Mouse (Mus musculus): ENCODE data around the gene 1600014C23Rik. TPM values are rescaled to one million over a fixed set of nuclear protein-coding genes. Genes with fewer than 3 reads are reported as not detected.

Gene 1600014C23Rik
- polyA plus RNA-seq, 1 experiment from 2014 or later = not detected

- peaks cover 59% of the 10 kb centered on the region for H3K4me1 ChIP-seq
- H3K4me3 ChIP-seq = no peak overlapping the region
- H3K36me3 ChIP-seq = peaks cover 37% of the 10 kb centered on the region
- H3K9ac ChIP-seq = no peak overlapping the region
- H3K4me2 ChIP-seq = no peak overlapping the region
- no peak overlapping the region for H3K27ac ChIP-seq
- WGBS (ENCODE audit: insufficient replicate concordance) = 91% methylated on average over 9 of the region's 9 CpGs
- no peaks in the 10 kb centered on the region for H3K9me3 ChIP-seq (replicated peaks)
- H3K27me3 ChIP-seq (replicated peaks) = no peaks in the 10 kb centered on the region
- no peak for ATAC-seq
These were observed 36.7 kb downstream of the 1600014C23Rik start for GRCm38 (mm10) chr17:45696981-45697380.

- Histone ChIP-seq H3K27ac (peak overlapping the region; percentile 82), H3K27me3 (replicated peaks) (no peaks in the 10 kb centered on the region), H3K4me3 (peak overlapping the region; percentile 26; the same call in 1 of the 2 replicates), H3K9me3 (replicated peaks) (no peaks in the 10 kb centered on the region), H3K4me1 (peaks cover 58% of the 10 kb centered on the region), H3K36me3 (peaks cover 37% of the 10 kb centered on the region), H3K9ac (peak overlapping the region; percentile 56), H3K4me2 (peak overlapping the region; percentile 60)
- 47% methylated on average over 23 of the region's 23 CpGs for WGBS (ENCODE audit: insufficient replicate concordance)
- ATAC-seq = peak; percentile 75
These were observed 38.2 kb downstream of the 1600014C23Rik start for GRCm38 (mm10) chr17:45695227-45696120.

- H3K9ac ChIP-seq = no peak overlapping the region
- no peak for ATAC-seq
- H3K27ac ChIP-seq = peak overlapping the region; percentile 1
- H3K9me3 ChIP-seq (replicated peaks) = no peaks in the 10 kb centered on the region
- WGBS (ENCODE audit: insufficient replicate concordance) = 69% methylated on average over 18 of the region's 18 CpGs
- peaks cover 54% of the 10 kb centered on the region for H3K4me1 ChIP-seq
- H3K27me3 ChIP-seq (replicated peaks) = no peaks in the 10 kb centered on the region
- H3K4me2 ChIP-seq = no peak overlapping the region
- H3K4me3 ChIP-seq = no peak overlapping the region
- peaks cover 34% of the 10 kb centered on the region for H3K36me3 ChIP-seq
These were observed 39.7 kb downstream of the 1600014C23Rik start for GRCm38 (mm10) chr17:45693812-45694565.

- no peak overlapping the region for H3K4me2 ChIP-seq
- 77% methylated on average over 5 of the region's 5 CpGs for WGBS (ENCODE audit: insufficient replicate concordance)
- no peak overlapping the region for H3K27ac ChIP-seq
- ATAC-seq = no peak
- H3K36me3 ChIP-seq = peaks cover 21% of the 10 kb centered on the region
- H3K9ac ChIP-seq = no peak overlapping the region
- H3K4me3 ChIP-seq = no peak overlapping the region
- H3K9me3 ChIP-seq (replicated peaks) = no peaks in the 10 kb centered on the region
- H3K27me3 ChIP-seq (replicated peaks) = no peaks in the 10 kb centered on the region
- H3K4me1 ChIP-seq = peaks cover 70% of the 10 kb centered on the region
These were observed 41.5 kb downstream of the 1600014C23Rik start for GRCm38 (mm10) chr17:45692159-45692558.

- 71% methylated on average over 4 of the region's 4 CpGs for WGBS (ENCODE audit: insufficient replicate concordance)
- Histone ChIP-seq H3K4me2 (no peak overlapping the region), H3K4me3 (no peak overlapping the region), H3K4me1 (peaks cover 72% of the 10 kb centered on the region), H3K27ac (no peak overlapping the region), H3K27me3 (replicated peaks) (0 out of 2 replicates have a peak, but pooled peaks cover 2% of the 10 kb centered on the region), H3K9me3 (replicated peaks) (no peaks in the 10 kb centered on the region), H3K36me3 (peaks cover 7% of the 10 kb centered on the region; the same call in 1 of the 2 replicates), H3K9ac (no peak overlapping the region)
- ATAC-seq = no peak
These were observed 43.6 kb downstream of the 1600014C23Rik start for GRCm38 (mm10) chr17:45690044-45690443.

- Histone ChIP-seq H3K36me3 (peaks cover 7% of the 10 kb centered on the region; the same call in 1 of the 2 replicates), H3K9me3 (replicated peaks) (no peaks in the 10 kb centered on the region), H3K4me3 (no peak overlapping the region), H3K27me3 (replicated peaks) (0 out of 2 replicates have a peak, but pooled peaks cover 7% of the 10 kb centered on the region), H3K4me2 (no peak overlapping the region), H3K9ac (no peak overlapping the region), H3K27ac (no peak overlapping the region), H3K4me1 (peaks cover 71% of the 10 kb centered on the region)
- no peak for ATAC-seq
- 78% methylated on average over 9 of the region's 9 CpGs for WGBS (ENCODE audit: insufficient replicate concordance)
These were observed 44.5 kb downstream of the 1600014C23Rik start for GRCm38 (mm10) chr17:45689120-45689519.

GRCm38 (mm10) chr17:45686716-45687115, 46.9 kb downstream of the 1600014C23Rik start, which contains the start of gene Tmem63b:
TSS of gene Tmem63b (minus strand) at chr17:45686905.
- Histone ChIP-seq H3K4me2 (peak within 1 kb of the TSS; percentile 93), H3K27ac (peak within 1 kb of the TSS; percentile 86), H3K9ac (peak within 1 kb of the TSS; percentile 93), H3K36me3 (peaks cover 7% of the 10 kb centered on the region; the same call in 1 of the 2 replicates), H3K4me3 (peak within 1 kb of the TSS; percentile 84), H3K27me3 (replicated peaks) (0 out of 2 replicates have a peak, but pooled peaks cover 7% of the 10 kb centered on the region), H3K4me1 (peaks cover 47% of the 10 kb centered on the region), H3K9me3 (replicated peaks) (no peaks in the 10 kb centered on the region)
- WGBS (ENCODE audit: insufficient replicate concordance) = 10% methylated on average over 12 of the region's 12 CpGs
- peak; percentile 21 for ATAC-seq

GRCm38 (mm10) chr17:45686093-45686619, 47.5 kb downstream of the 1600014C23Rik start, which contains the start of gene Mrpl14:
TSS of gene Mrpl14 (plus strand) at chr17:45686322.
- Histone ChIP-seq H3K9me3 (replicated peaks) (no peaks in the 10 kb centered on the region), H3K4me1 (peaks cover 42% of the 10 kb centered on the region), H3K9ac (peak within 1 kb of the TSS; percentile 93), H3K4me2 (peak within 1 kb of the TSS; percentile 93), H3K27ac (peak within 1 kb of the TSS; percentile 86), H3K4me3 (peak within 1 kb of the TSS; percentile 84), H3K27me3 (replicated peaks) (0 out of 2 replicates have a peak, but pooled peaks cover 7% of the 10 kb centered on the region), H3K36me3 (peaks cover 7% of the 10 kb centered on the region; the same call in 1 of the 2 replicates)
- ATAC-seq = peak; percentile 87
- WGBS (ENCODE audit: insufficient replicate concordance) = 1% methylated on average over 37 of the region's 50 CpGs

GRCm38 (mm10) chr17:45685171-45686092, 48.2 kb downstream of the 1600014C23Rik start:
- peak overlapping the region; percentile 84 for H3K4me3 ChIP-seq
- H3K9ac ChIP-seq = peak overlapping the region; percentile 93
- H3K9me3 ChIP-seq (replicated peaks) = no peaks in the 10 kb centered on the region
- peaks cover 7% of the 10 kb centered on the region; the same call in 1 of the 2 replicates for H3K36me3 ChIP-seq
- H3K27ac ChIP-seq = peak overlapping the region; percentile 75
- 0 out of 2 replicates have a peak, but pooled peaks cover 7% of the 10 kb centered on the region for H3K27me3 ChIP-seq (replicated peaks)
- peak; percentile 50 for ATAC-seq
- under 1% methylated on average over 58 of the region's 58 CpGs for WGBS (ENCODE audit: insufficient replicate concordance)
- peaks cover 48% of the 10 kb centered on the region for H3K4me1 ChIP-seq
- H3K4me2 ChIP-seq = peak overlapping the region; percentile 93

GRCm38 (mm10) chr17:45684667-45685131, 48.9 kb downstream of the 1600014C23Rik start:
- 0 out of 2 replicates have a peak, but pooled peaks have one; percentile 7 for ATAC-seq
- Histone ChIP-seq H3K4me2 (peak overlapping the region; percentile 93), H3K4me3 (peak overlapping the region; percentile 84), H3K4me1 (peaks cover 48% of the 10 kb centered on the region), H3K9me3 (replicated peaks) (no peaks in the 10 kb centered on the region), H3K9ac (peak overlapping the region; percentile 93), H3K27me3 (replicated peaks) (0 out of 2 replicates have a peak, but pooled peaks cover 7% of the 10 kb centered on the region), H3K27ac (no peak overlapping the region), H3K36me3 (peaks cover 7% of the 10 kb centered on the region; the same call in 1 of the 2 replicates)
- 38% methylated on average over 14 of the region's 14 CpGs for WGBS (ENCODE audit: insufficient replicate concordance)

Data from liver, embryonic 12.5 days (tissue).